Mouse (Mus musculus): Measurements from ENCODE around the gene Cdh11.

GRCm38 (mm10) chr8:102738961-102739487 lies 46.4 kb downstream of the Cdh11 start:
- TF ChIP-seq CHD2 (IDR thresholded peaks at IDR 0.05; ENCODE audit: low read depth, low read length) (no peak), ZNF384 (IDR thresholded peaks at IDR 0.05; ENCODE audit: low read depth, low read length) (no peak), ZC3H11A (IDR thresholded peaks at IDR 0.05; ENCODE audit: borderline replicate concordance, low read depth, low read length) (no peak), HCFC1 (IDR thresholded peaks at IDR 0.05; ENCODE audit: borderline replicate concordance, insufficient read depth, low read length) (no peak)
